Mouse (Mus musculus): ENCODE measurements at regions not wholly inside any gene's neighbourhood (a gene's known extent, or its start where the extent isn't known, plus 50 kb on each side); places are given as distances from the start of the nearest gene placed in this dataset.
A peak's percentile ranks its signal among the peaks of the same experiment; 100 is the strongest.

DNA sequence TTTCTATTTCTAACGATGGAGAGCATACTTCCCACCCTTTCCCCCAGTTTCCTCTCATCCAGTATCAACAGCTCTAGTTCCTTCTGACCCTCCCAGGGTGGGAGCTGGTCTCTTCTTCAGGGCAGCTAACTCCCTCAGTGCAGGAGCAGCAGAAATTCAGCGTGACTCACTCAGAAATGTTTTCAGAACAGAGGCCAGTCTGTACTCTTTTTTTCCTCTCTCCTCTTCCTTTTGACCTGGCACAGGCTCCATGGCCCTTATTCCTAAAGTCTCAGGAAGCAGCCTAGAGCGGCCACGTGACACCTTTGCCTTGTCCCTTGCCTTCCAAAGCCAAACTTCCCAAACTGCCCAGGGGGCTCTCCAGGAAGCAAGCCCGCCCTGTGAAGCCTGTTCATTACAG is 55.4 kb downstream of the Pja1 start:
- H3K9me3 ChIP-seq (ENCODE audit: low read depth, low read length): no peaks in the 10 kb centered on the region
- no peak for TF ChIP-seq CTCF (IDR thresholded peaks at IDR 0.05; ENCODE audit: low read depth)
- DNase-seq (no peak), ATAC-seq (ENCODE audit: insufficient read depth) (no peak)
- 41% methylated on average over 5 of the region's 5 CpGs for WGBS
- no peaks in the 10 kb centered on the region; the same call in 1 of the 2 replicates for H3K4me1 ChIP-seq (ENCODE audit: insufficient read depth)
- no peak overlapping the region for H3K27ac ChIP-seq (ENCODE audit: low read depth)
- no peak overlapping the region for H3K4me2 ChIP-seq
- no peak overlapping the region for H3K9ac ChIP-seq
- H3K36me3 ChIP-seq (ENCODE audit: insufficient read depth): no peaks in the 10 kb centered on the region
- no peaks in the 10 kb centered on the region; the same call in 1 of the 2 replicates for H3K27me3 ChIP-seq (ENCODE audit: insufficient read depth, low read length)
- no peak overlapping the region for H3K4me3 ChIP-seq (ENCODE audit: low read depth, low read length)

DNA sequence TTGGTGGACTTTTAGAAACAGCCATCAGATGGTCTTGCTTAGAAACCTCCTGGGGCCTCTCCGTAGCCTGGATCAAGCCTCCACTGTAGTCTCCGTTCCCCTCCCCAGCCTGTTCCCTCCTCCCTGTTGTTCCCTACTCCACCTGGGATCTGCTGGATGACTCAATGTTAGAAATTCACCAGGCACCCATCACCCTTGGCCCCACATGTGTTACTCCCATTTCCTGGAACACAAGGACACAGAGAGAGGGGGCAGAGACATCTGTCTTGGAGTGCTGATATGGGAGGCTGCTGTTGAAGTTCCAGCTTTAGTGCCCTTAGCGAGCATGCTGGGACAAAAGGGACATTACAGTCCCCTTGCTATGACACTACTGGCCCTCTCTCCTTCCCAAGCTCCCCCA is 60.1 kb downstream of the Pja1 start:
- WGBS: 57% methylated on average over 3 of the region's 3 CpGs

DNA sequence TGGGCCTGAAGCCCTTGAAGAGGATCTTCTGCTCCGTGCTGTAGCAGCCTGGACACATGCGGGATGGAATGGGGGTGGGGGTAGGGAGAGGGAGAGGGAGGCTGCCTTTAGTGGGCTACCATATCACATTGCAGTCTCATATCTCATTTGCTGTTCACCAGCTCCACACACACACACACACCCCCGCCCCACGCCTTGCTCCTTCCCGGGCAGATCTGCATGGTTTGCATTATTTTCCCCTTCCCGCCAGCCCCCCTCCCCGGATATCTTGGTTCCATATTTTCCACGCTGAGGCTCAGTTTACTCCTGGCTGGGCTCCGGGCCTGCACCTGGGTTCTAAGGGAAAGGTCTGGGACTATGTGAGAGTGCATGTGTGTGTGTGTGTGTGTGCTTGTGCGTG is 61.2 kb downstream of the Pja1 start:
- Histone ChIP-seq H3K4me3 (ENCODE audit: low read depth, low read length) (no peak overlapping the region), H3K27ac (ENCODE audit: low read depth) (no peak overlapping the region), H3K4me2 (no peak overlapping the region), H3K9ac (no peak overlapping the region), H3K9me3 (ENCODE audit: low read depth, low read length) (no peaks in the 10 kb centered on the region), H3K36me3 (ENCODE audit: insufficient read depth) (no peaks in the 10 kb centered on the region), H3K4me1 (ENCODE audit: insufficient read depth) (no peaks in the 10 kb centered on the region), H3K27me3 (ENCODE audit: insufficient read depth, low read length) (no peaks in the 10 kb centered on the region)
- WGBS: 51% methylated on average over 10 of the region's 10 CpGs
- TF ChIP-seq CTCF (IDR thresholded peaks at IDR 0.05; ENCODE audit: low read depth): no peak
- ATAC-seq (ENCODE audit: insufficient read depth): peak; percentile 62
- no peak for DNase-seq

More for the DNA sequence above, 60.1 kb downstream of the Pja1 start:
- Histone ChIP-seq H3K27me3 (ENCODE audit: insufficient read depth, low read length) (no peaks in the 10 kb centered on the region), H3K4me1 (ENCODE audit: insufficient read depth) (no peaks in the 10 kb centered on the region), H3K27ac (ENCODE audit: low read depth) (no peak overlapping the region), H3K36me3 (ENCODE audit: insufficient read depth) (no peaks in the 10 kb centered on the region), H3K9me3 (ENCODE audit: low read depth, low read length) (no peaks in the 10 kb centered on the region), H3K4me2 (no peak overlapping the region), H3K4me3 (ENCODE audit: low read depth, low read length) (no peak overlapping the region), H3K9ac (no peak overlapping the region)
- DNase-seq (no peak), ATAC-seq (ENCODE audit: insufficient read depth) (no peak)
- no peak for TF ChIP-seq CTCF (IDR thresholded peaks at IDR 0.05; ENCODE audit: low read depth)

DNA sequence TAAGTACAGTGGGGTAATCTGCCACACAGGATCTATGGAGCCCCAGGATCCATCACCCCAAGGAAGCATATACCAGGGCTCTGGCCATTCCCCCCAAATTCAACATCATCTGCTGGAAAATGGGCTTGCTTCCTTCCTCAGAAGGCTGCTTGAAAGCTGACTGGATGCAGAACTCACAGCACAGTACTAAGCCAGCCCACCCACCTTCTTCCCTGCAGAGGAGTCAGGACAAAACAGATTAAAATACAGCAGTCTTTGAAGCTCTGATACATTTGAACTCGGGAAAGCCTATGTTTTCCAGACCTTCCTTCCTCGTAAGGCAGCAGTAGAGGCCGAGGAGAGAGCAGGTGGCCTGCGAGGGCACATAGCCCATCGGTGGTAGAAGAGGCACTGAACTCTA is 61.7 kb downstream of the Pja1 start:
- DNase-seq: no peak
- WGBS: 65% methylated on average over 5 of the region's 5 CpGs
- no peak overlapping the region for H3K9ac ChIP-seq
- H3K27me3 ChIP-seq (ENCODE audit: insufficient read depth, low read length): no peaks in the 10 kb centered on the region
- ATAC-seq (ENCODE audit: insufficient read depth): no peak
- no peak overlapping the region for H3K4me3 ChIP-seq (ENCODE audit: low read depth, low read length)
- H3K4me2 ChIP-seq: no peak overlapping the region
- H3K27ac ChIP-seq (ENCODE audit: low read depth): no peak overlapping the region
- no peak for TF ChIP-seq CTCF (IDR thresholded peaks at IDR 0.05; ENCODE audit: low read depth)
- H3K36me3 ChIP-seq (ENCODE audit: insufficient read depth): no peaks in the 10 kb centered on the region
- H3K9me3 ChIP-seq (ENCODE audit: low read depth, low read length): no peaks in the 10 kb centered on the region
- no peaks in the 10 kb centered on the region for H3K4me1 ChIP-seq (ENCODE audit: insufficient read depth)

DNA sequence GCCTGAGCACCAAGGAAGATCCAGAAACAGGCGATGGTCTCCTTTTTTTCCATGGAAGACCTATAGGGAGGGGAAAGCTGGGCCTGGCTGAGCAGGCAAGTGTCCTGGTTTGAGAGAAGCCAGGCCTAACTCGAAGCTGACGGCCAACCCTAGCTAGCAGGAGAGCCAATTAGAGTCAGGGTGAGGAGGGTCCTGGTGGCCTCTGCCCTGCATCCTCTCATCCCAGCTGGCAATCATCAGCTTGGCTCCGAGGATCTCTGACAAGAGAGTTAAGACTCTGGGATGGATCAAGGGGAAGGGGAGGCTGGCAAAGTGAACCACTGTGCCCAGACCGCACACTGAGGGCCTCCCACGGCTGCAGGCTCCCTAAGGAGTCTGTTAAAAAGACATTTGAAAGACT is 62.3 kb downstream of the Pja1 start:
- Histone ChIP-seq H3K27me3 (ENCODE audit: insufficient read depth, low read length) (no peaks in the 10 kb centered on the region), H3K4me3 (ENCODE audit: low read depth, low read length) (no peak overlapping the region), H3K4me1 (ENCODE audit: insufficient read depth) (no peaks in the 10 kb centered on the region), H3K27ac (ENCODE audit: low read depth) (no peak overlapping the region), H3K36me3 (ENCODE audit: insufficient read depth) (no peaks in the 10 kb centered on the region), H3K9ac (no peak overlapping the region), H3K4me2 (no peak overlapping the region), H3K9me3 (ENCODE audit: low read depth, low read length) (no peaks in the 10 kb centered on the region)
- no peak for DNase-seq
- TF ChIP-seq CTCF (IDR thresholded peaks at IDR 0.05; ENCODE audit: low read depth): no peak
- no peak for ATAC-seq (ENCODE audit: insufficient read depth)
- 46% methylated on average over 6 of the region's 6 CpGs for WGBS

DNA sequence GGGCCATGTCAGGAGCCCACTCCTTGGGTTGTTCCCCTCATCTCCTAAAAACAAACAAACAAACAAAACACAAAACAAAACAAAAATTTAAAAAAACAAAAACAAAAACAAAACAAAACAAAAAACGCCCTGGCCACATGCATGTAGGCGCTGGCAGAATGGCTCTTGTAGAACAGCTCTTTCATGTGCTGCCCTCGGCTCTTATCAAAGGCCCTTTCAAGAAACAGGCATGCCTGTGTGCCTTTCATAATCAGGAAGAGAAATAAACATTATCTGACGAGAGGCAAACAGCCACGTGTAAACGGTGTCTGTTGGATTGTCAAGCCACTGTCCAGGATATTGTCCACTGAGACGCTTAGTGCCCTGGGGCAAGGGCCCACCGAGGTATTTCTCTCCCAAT is 65.2 kb downstream of the Pja1 start:
- TF ChIP-seq CTCF (IDR thresholded peaks at IDR 0.05; ENCODE audit: low read depth): no peak
- Histone ChIP-seq H3K36me3 (ENCODE audit: insufficient read depth) (no peaks in the 10 kb centered on the region), H3K27ac (ENCODE audit: low read depth) (no peak overlapping the region), H3K4me2 (no peak overlapping the region), H3K9ac (no peak overlapping the region), H3K9me3 (ENCODE audit: low read depth, low read length) (no peaks in the 10 kb centered on the region), H3K4me3 (ENCODE audit: low read depth, low read length) (no peak overlapping the region), H3K27me3 (ENCODE audit: insufficient read depth, low read length) (no peaks in the 10 kb centered on the region), H3K4me1 (ENCODE audit: insufficient read depth) (no peaks in the 10 kb centered on the region)
- WGBS: 45% methylated on average over 8 of the region's 8 CpGs
- DNase-seq: no peak
- no peak for ATAC-seq (ENCODE audit: insufficient read depth)

DNA sequence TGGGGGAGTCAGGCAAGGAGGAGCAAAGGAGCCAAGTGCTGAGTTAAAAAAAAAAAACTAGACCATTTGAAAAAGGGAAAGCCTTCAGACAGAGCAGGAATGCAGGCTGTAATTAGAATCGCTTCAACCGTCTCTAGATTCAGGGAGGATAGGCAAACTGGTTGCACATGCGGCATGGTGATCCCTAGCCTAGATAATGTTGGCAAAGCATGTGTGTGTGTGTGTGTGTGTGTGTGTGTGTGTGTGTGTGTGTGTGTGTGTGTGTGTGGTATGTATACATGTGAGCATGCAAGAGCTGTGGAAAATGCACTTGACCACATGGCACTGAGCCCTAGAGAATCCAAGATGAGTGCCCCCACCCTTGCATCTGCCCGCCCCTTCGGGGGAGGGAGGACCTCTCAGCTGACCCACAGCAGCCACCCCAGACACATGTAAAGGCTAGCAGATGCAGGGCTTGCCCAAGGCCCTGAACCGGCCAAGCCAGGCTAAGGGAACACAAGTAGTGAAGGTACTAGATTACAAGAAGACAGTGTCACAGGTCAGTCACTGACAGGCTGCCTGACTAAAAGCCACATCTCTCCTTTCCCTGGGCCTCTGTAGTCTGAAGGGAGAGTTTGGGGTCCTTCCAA is 67.4 kb downstream of the Pja1 start:
- H3K9ac ChIP-seq: no peak overlapping the region
- no peaks in the 10 kb centered on the region for H3K27me3 ChIP-seq (ENCODE audit: insufficient read depth, low read length)
- H3K4me1 ChIP-seq (ENCODE audit: insufficient read depth): no peaks in the 10 kb centered on the region
- DNase-seq (no peak), ATAC-seq (ENCODE audit: insufficient read depth) (0 out of 2 replicates have a peak, but pooled peaks have one; percentile 24)
- H3K4me3 ChIP-seq (ENCODE audit: low read depth, low read length): no peak overlapping the region
- H3K36me3 ChIP-seq (ENCODE audit: insufficient read depth): no peaks in the 10 kb centered on the region
- H3K4me2 ChIP-seq: no peak overlapping the region
- WGBS: 52% methylated on average over 6 of the region's 6 CpGs
- H3K9me3 ChIP-seq (ENCODE audit: low read depth, low read length): no peaks in the 10 kb centered on the region
- no peak overlapping the region for H3K27ac ChIP-seq (ENCODE audit: low read depth)
- no peak for TF ChIP-seq CTCF (IDR thresholded peaks at IDR 0.05; ENCODE audit: low read depth)
